Mouse (Mus musculus): ENCODE measurements at regions not wholly inside any gene's neighbourhood (a gene's known extent, or its start where the extent isn't known, plus 50 kb on each side); places are given as distances from the start of the nearest gene placed in this dataset.

DNA sequence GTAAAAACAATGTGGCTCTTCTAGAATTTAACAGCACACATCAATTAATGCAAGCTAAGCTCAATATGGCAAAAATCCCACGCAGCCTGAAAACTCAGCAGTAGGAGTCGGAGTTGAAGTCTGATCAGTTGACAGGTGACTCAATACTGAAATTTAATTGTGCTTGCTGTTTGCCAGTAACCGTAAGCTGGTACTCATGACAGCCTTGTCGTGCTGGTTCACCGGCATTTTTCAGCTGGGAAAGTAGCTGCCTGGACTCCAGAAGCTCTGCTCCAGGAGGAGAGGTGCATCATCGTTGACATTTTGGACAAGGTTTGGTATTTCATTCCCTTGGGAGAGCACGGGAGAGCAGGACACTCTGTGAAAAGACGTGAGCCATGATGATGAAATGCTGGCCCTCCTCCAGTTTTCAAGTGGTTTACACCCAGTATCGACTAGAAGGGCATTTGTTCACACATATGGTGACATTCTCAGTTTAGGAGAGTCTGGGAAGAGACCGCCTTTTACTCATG, 372.1 kb upstream of the Actbl2 start:
- Histone ChIP-seq H3K27me3 (ENCODE audit: control insufficient read depth, insufficient read depth, low read length) (no peaks in the 10 kb centered on the region), H3K4me1 (ENCODE audit: control insufficient read depth in 2 of 2, insufficient read depth in 2 of 2, low read length in 2 of 2) (peaks cover 3 to 6% of the 10 kb centered on the region in 2 experiments; a peak in 1 of 4 replicates), H3K4me3 (ENCODE audit: control insufficient read depth in 1 of 2, insufficient read depth in 1 of 2, low read depth in 1 of 2, low read length in 2 of 2) (no peak overlapping the region), H3K9ac (ENCODE audit: low read length) (no peak overlapping the region), H3K9me3 (ENCODE audit: control insufficient read depth, low read length) (no peaks in the 10 kb centered on the region), H3K27ac (replicated peaks in 1 of 2; ENCODE audit: control insufficient read depth in 1 of 2, insufficient read depth in 1 of 2, low read depth in 2 of 2, low read length in 2 of 2) (no peak overlapping the region), H3K4me2 (ENCODE audit: low read length) (0 out of 2 replicates have a peak overlapping the region, but pooled peaks have one; percentile 16), H3K36me3 (ENCODE audit: control insufficient read depth, insufficient read depth, low read length) (no peaks in the 10 kb centered on the region)
- no peak for ATAC-seq (ENCODE audit: insufficient number of reproducible peaks, insufficient read depth, low FRiP score, low read depth)
- 51% methylated on average over 10 of the region's 10 CpGs for WGBS

DNA sequence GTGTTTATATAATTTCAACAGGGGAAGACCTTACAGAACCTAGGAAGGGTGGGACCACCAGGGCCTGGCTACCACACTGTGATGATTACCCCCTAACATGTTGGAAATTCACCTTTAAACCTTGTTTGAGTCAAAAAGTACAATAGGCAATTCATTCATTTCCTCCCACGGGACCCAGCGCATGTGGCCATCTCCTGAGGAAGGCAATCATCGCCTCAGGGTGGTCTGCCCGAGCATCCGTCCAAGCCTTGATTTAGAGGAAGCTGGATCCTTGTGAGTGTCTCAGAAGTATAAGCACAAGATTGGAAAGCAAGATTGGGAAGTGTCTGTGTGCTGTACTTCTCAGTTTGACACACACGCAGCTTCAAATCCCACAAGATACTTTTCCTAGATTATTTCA, 360.9 kb upstream of the Actbl2 start:
- 70% methylated on average over 6 of the region's 6 CpGs for WGBS
- Histone ChIP-seq H3K9me3 (ENCODE audit: control insufficient read depth, low read length) (no peaks in the 10 kb centered on the region), H3K4me3 (ENCODE audit: control insufficient read depth in 1 of 2, insufficient read depth in 1 of 2, low read depth in 1 of 2, low read length in 2 of 2) (no peak overlapping the region), H3K9ac (ENCODE audit: low read length) (no peak overlapping the region), H3K4me1 (ENCODE audit: control insufficient read depth in 2 of 2, insufficient read depth in 2 of 2, low read length in 2 of 2) (peaks cover 3 to 9% of the 10 kb centered on the region in 2 experiments), H3K4me2 (ENCODE audit: low read length) (no peak overlapping the region), H3K36me3 (ENCODE audit: control insufficient read depth, insufficient read depth, low read length) (no peaks in the 10 kb centered on the region), H3K27me3 (ENCODE audit: control insufficient read depth, insufficient read depth, low read length) (no peaks in the 10 kb centered on the region), H3K27ac (replicated peaks in 1 of 2; ENCODE audit: control insufficient read depth in 1 of 2, insufficient read depth in 1 of 2, low read depth in 2 of 2, low read length in 2 of 2) (no peak overlapping the region)
- no peak for ATAC-seq (ENCODE audit: insufficient number of reproducible peaks, insufficient read depth, low FRiP score, low read depth)

DNA sequence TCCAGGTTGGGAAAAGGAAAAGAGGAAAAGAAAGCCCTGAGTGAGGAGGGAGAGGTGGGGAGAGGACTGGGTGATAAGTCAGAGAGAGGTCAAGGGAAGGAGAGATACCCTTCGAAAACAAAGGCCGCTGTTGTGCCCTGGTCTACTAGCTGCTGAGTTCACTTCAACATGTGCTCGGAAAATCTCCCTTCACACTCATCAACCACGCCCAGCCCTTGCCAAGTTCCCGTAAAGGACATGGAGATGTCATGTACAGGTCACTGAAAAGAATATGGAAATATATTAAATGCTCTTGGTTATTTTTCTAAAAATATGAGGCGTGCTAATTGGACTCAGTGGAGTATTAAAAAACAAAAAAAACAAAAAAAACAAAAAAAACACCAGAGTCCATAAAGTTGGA, 359.5 kb upstream of the Actbl2 start:
- 41% methylated on average over 6 of the region's 6 CpGs for WGBS

DNA sequence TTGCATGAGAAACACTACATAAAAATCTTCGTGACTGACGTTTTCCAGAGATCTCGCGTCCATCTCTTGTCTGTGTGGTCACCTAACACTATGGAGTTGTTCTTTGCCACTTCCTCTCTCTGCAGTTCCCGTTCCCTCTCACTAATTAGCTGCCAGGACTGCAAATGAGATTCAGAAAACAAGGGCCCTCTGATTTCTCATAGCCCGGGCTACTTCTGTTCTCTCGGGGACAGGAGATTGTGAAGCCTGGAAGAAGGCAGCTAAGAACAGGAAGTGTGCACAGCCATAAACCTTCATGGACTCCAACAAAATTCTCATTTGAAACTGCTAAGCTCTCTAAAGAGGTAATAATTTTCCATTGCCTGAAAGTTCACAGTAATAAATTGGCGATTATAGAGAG, 358.9 kb upstream of the Actbl2 start:
- 71% methylated on average over 8 of the region's 8 CpGs for WGBS
- peaks cover 3 to 9% of the 10 kb centered on the region in 2 experiments for H3K4me1 ChIP-seq (ENCODE audit: control insufficient read depth in 2 of 2, insufficient read depth in 2 of 2, low read length in 2 of 2)
- H3K4me2 ChIP-seq (ENCODE audit: low read length), result no peak overlapping the region
- H3K27ac ChIP-seq (replicated peaks in 1 of 2; ENCODE audit: control insufficient read depth in 1 of 2, insufficient read depth in 1 of 2, low read depth in 2 of 2, low read length in 2 of 2), result no peak overlapping the region
- H3K36me3 ChIP-seq (ENCODE audit: control insufficient read depth, insufficient read depth, low read length), result no peaks in the 10 kb centered on the region
- H3K27me3 ChIP-seq (ENCODE audit: control insufficient read depth, insufficient read depth, low read length), result no peaks in the 10 kb centered on the region
- H3K9me3 ChIP-seq (ENCODE audit: control insufficient read depth, low read length), result no peaks in the 10 kb centered on the region
- no peak overlapping the region for H3K9ac ChIP-seq (ENCODE audit: low read length)
- H3K4me3 ChIP-seq (ENCODE audit: control insufficient read depth in 1 of 2, insufficient read depth in 1 of 2, low read depth in 1 of 2, low read length in 2 of 2), result no peak overlapping the region
- no peak for ATAC-seq (ENCODE audit: insufficient number of reproducible peaks, insufficient read depth, low FRiP score, low read depth)

More for the DNA sequence above, 359.5 kb upstream of the Actbl2 start:
- Histone ChIP-seq H3K4me3 (ENCODE audit: control insufficient read depth in 1 of 2, insufficient read depth in 1 of 2, low read depth in 1 of 2, low read length in 2 of 2) (no peak overlapping the region), H3K4me1 (ENCODE audit: control insufficient read depth in 2 of 2, insufficient read depth in 2 of 2, low read length in 2 of 2) (peaks cover 3 to 9% of the 10 kb centered on the region in 2 experiments), H3K27me3 (ENCODE audit: control insufficient read depth, insufficient read depth, low read length) (no peaks in the 10 kb centered on the region), H3K36me3 (ENCODE audit: control insufficient read depth, insufficient read depth, low read length) (no peaks in the 10 kb centered on the region), H3K27ac (replicated peaks in 1 of 2; ENCODE audit: control insufficient read depth in 1 of 2, insufficient read depth in 1 of 2, low read depth in 2 of 2, low read length in 2 of 2) (no peak overlapping the region; a peak in 1 of 4 replicates), H3K4me2 (ENCODE audit: low read length) (no peak overlapping the region), H3K9me3 (ENCODE audit: control insufficient read depth, low read length) (no peaks in the 10 kb centered on the region), H3K9ac (ENCODE audit: low read length) (no peak overlapping the region)
- no peak for ATAC-seq (ENCODE audit: insufficient number of reproducible peaks, insufficient read depth, low FRiP score, low read depth)

DNA sequence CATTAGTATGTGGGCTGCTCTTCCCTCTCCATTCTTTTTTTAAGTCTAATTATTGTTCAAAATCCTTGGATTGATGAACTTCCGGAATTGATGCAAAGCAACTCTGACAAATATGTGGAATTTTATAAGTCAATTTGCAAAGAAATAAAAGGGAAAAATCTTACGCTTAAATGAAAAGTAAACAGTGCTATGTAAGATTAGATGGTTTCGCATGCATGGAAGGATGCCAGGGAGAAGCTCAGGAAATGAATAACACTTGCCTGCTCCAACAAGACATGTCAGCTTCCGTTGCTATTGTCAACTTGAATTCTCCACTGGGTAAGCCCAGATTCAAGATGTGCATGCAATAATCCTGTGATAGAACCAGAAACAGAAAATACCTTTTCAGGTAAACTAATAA, 357.2 kb upstream of the Actbl2 start:
- Histone ChIP-seq H3K4me3 (ENCODE audit: control insufficient read depth in 1 of 2, insufficient read depth in 1 of 2, low read depth in 1 of 2, low read length in 2 of 2) (no peak overlapping the region), H3K9me3 (ENCODE audit: control insufficient read depth, low read length) (no peaks in the 10 kb centered on the region), H3K27ac (replicated peaks in 1 of 2; ENCODE audit: control insufficient read depth in 1 of 2, insufficient read depth in 1 of 2, low read depth in 2 of 2, low read length in 2 of 2) (no peak overlapping the region), H3K4me2 (ENCODE audit: low read length) (no peak overlapping the region), H3K4me1 (ENCODE audit: control insufficient read depth in 2 of 2, insufficient read depth in 2 of 2, low read length in 2 of 2) (peaks cover 3 to 13% of the 10 kb centered on the region in 2 experiments), H3K36me3 (ENCODE audit: control insufficient read depth, insufficient read depth, low read length) (no peaks in the 10 kb centered on the region), H3K9ac (ENCODE audit: low read length) (no peak overlapping the region), H3K27me3 (ENCODE audit: control insufficient read depth, insufficient read depth, low read length) (no peaks in the 10 kb centered on the region)
- WGBS, result 64% methylated on average over 4 of the region's 4 CpGs
- no peak for ATAC-seq (ENCODE audit: insufficient number of reproducible peaks, insufficient read depth, low FRiP score, low read depth)

DNA sequence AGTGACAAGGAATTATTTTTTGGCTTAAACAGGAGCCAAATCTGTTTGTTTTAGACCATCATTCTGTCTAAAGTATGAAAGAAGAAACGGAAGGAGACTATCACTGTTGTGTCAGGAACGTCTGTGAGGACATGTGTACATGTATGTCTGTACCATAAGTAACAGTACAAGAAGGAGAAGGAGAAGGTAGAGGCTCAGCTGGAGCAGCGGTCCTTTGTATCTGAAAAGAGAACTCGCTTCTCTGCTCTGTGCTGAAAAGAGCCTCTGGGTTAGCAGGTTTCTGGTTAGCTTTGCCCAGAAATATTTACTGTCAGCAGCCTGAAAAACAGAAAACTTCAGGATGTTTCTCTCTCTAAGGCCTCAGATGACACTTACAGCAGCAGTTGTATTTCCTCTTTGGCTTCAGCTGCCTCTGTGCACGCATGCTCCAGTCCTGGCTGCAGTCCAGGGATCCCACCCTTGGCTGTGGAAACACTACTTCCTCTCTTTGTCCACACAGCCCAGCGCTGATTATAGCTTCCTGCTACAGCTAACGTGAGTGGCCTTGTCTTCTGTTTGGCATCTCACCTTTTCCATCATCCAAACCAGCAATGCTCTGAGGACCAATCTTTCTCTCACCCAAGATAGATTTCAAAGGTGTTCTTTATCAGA, 351.7 kb upstream of the Actbl2 start:
- peak overlapping the region; percentile 64 to 85 for H3K27ac ChIP-seq (replicated peaks in 1 of 2; ENCODE audit: control insufficient read depth in 1 of 2, insufficient read depth in 1 of 2, low read depth in 2 of 2, low read length in 2 of 2)
- no peaks in the 10 kb centered on the region for H3K36me3 ChIP-seq (ENCODE audit: control insufficient read depth, insufficient read depth, low read length)
- H3K9ac ChIP-seq (ENCODE audit: low read length), result no peak overlapping the region
- H3K27me3 ChIP-seq (ENCODE audit: control insufficient read depth, insufficient read depth, low read length), result no peaks in the 10 kb centered on the region
- peak; percentile 83; the same call in 1 of the 2 replicates for ATAC-seq (ENCODE audit: insufficient number of reproducible peaks, insufficient read depth, low FRiP score, low read depth)
- 31% methylated on average over 7 of the region's 7 CpGs for WGBS
- H3K4me1 ChIP-seq (ENCODE audit: control insufficient read depth in 2 of 2, insufficient read depth in 2 of 2, low read length in 2 of 2), result peaks cover 15 to 23% of the 10 kb centered on the region in 2 experiments
- no peak overlapping the region for H3K4me2 ChIP-seq (ENCODE audit: low read length)
- H3K4me3 ChIP-seq (ENCODE audit: control insufficient read depth in 1 of 2, insufficient read depth in 1 of 2, low read depth in 1 of 2, low read length in 2 of 2), result no peak overlapping the region
- H3K9me3 ChIP-seq (ENCODE audit: control insufficient read depth, low read length), result no peaks in the 10 kb centered on the region

DNA sequence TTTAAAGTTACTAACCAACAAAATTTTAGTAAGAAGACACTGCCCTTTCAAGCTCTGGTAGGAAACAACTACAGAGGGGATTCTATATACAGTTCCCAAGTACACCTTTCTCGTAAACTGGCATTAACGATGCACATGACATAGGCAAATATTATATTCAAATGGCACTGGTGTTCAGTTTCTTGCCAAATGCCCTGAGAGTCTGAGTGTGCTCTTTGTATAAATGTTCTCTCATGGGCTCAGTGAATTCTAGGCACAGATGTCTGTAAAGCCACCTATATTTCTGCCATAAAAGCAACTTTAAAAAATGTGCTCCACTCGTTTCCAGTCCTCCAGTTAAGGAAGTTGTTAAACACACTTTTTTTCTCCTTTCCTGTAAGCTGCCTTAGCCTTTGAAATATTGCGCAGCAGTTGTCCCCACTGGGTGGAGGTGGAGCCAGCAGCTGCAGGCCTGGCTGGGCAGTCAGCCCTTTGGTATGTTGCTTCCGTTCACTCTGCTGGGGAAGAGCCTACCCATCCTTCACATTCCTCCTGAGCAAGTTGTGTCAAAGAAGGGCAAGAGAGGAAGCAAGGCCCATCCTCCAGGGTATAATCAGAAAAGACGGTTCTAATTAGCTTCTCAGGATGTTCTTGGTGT, 347.4 kb upstream of the Actbl2 start:
- Histone ChIP-seq H3K27me3 (ENCODE audit: control insufficient read depth, insufficient read depth, low read length) (no peaks in the 10 kb centered on the region), H3K4me1 (ENCODE audit: control insufficient read depth in 2 of 2, insufficient read depth in 2 of 2, low read length in 2 of 2) (peaks cover 15 to 21% of the 10 kb centered on the region in 2 experiments), H3K27ac (replicated peaks in 1 of 2; ENCODE audit: control insufficient read depth in 1 of 2, insufficient read depth in 1 of 2, low read depth in 2 of 2, low read length in 2 of 2) (no peak overlapping the region; a peak in 1 of 4 replicates), H3K4me2 (ENCODE audit: low read length) (no peak overlapping the region), H3K36me3 (ENCODE audit: control insufficient read depth, insufficient read depth, low read length) (no peaks in the 10 kb centered on the region), H3K9me3 (ENCODE audit: control insufficient read depth, low read length) (no peaks in the 10 kb centered on the region), H3K4me3 (ENCODE audit: control insufficient read depth in 1 of 2, insufficient read depth in 1 of 2, low read depth in 1 of 2, low read length in 2 of 2) (no peak overlapping the region), H3K9ac (ENCODE audit: low read length) (no peak overlapping the region)
- ATAC-seq (ENCODE audit: insufficient number of reproducible peaks, insufficient read depth, low FRiP score, low read depth), result 0 out of 2 replicates have a peak, but pooled peaks have one; percentile 59
- WGBS, result 46% methylated on average over 6 of the region's 6 CpGs

Measured in heart, embryonic 14.5 days (tissue).